Mouse (Mus musculus): Measurements from ENCODE around the gene Fam102a. TPM values are rescaled to one million over a fixed set of nuclear protein-coding genes. Genes with fewer than 3 reads are reported as not detected.

The Fam102a gene
- polyA plus RNA-seq, 1 experiment from 2014 or later, result 5.8 TPM

DNA sequence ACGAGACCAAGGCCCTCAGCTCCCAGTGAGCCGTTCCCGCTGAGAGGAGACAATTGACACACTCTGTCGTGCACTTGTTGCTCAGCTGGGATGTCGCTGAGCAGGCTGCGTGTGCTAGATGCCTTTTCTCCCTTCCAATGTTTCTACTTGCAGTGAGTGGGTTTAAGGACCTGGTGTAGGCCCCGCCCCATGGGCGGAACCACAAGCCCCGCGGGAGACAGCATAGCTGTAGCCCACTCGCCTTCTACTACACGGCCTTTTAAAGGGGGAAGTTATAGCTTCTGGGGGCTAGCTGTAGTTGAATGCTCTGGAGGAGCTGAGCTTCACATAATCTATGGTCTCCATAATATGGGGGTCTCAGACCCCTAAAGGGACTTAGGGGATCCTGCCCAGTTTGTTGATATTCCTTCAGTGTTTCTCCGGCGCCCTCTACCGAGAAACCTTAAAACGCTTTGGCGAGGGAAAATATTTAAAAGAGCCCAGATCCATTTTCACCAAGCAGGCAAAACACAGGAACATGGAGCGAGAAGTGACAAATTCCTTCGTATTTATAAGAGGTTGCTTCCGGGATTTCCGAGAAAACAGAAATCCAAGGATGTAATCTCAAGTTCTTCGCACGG lies 75.6 kb downstream of the Fam102a start:
- peak overlapping the region; percentile 92 for H3K4me2 ChIP-seq (ENCODE audit: low read depth, low read length)
- ATAC-seq (replicated peaks; ENCODE audit: extremely low read depth, insufficient read depth, low FRiP score), result no peak
- 8% methylated on average over 23 of the region's 23 CpGs for WGBS
- no peaks in the 10 kb centered on the region for H3K9me3 ChIP-seq (replicated peaks; ENCODE audit: control insufficient read depth, low read length)
- H3K27me3 ChIP-seq (ENCODE audit: control insufficient read depth, insufficient read depth, low read length), result no peaks in the 10 kb centered on the region
- H3K4me3 ChIP-seq (ENCODE audit: low read length), result peak overlapping the region; percentile 60
- peak overlapping the region; percentile 69 for H3K9ac ChIP-seq (ENCODE audit: low read length)
- peaks cover 44% of the 10 kb centered on the region for H3K4me1 ChIP-seq (ENCODE audit: control insufficient read depth, insufficient read depth, low read length)
- peaks cover 12% of the 10 kb centered on the region for H3K36me3 ChIP-seq (ENCODE audit: control insufficient read depth, insufficient read depth)
- H3K27ac ChIP-seq (ENCODE audit: low read length), result peak overlapping the region; percentile 69

DNA sequence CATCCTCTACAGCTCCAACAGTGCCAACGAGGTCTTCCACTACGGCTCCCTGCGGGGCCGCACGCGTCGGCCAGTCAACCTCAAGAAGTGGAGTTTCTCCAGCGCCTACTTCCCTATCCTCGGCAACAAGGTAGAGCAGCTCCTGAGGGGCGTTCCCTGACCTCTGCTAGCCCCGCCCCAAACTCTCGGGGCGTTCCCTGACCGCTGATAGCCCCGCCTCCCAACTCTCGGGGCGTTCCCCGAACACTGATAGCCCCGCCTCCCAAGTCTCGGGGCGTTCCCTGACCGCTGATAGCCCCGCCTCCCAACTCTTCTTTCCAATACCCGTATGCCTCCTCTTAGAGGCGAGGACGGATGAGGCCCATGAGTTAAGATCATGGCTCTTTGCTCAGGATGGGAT lies 77.1 kb downstream of the Fam102a start:
- Histone ChIP-seq H3K36me3 (ENCODE audit: control insufficient read depth, insufficient read depth) (peaks cover 20% of the 10 kb centered on the region), H3K27me3 (ENCODE audit: control insufficient read depth, insufficient read depth, low read length) (no peaks in the 10 kb centered on the region), H3K4me1 (ENCODE audit: control insufficient read depth, insufficient read depth, low read length) (peaks cover 40% of the 10 kb centered on the region), H3K9me3 (replicated peaks; ENCODE audit: control insufficient read depth, low read length) (no peaks in the 10 kb centered on the region), H3K4me2 (ENCODE audit: low read depth, low read length) (no peak overlapping the region), H3K9ac (ENCODE audit: low read length) (no peak overlapping the region), H3K4me3 (ENCODE audit: low read length) (no peak overlapping the region), H3K27ac (ENCODE audit: low read length) (no peak overlapping the region)
- 77% methylated on average over 26 of the region's 26 CpGs for WGBS
- no peak for ATAC-seq (replicated peaks; ENCODE audit: extremely low read depth, insufficient read depth, low FRiP score)

DNA sequence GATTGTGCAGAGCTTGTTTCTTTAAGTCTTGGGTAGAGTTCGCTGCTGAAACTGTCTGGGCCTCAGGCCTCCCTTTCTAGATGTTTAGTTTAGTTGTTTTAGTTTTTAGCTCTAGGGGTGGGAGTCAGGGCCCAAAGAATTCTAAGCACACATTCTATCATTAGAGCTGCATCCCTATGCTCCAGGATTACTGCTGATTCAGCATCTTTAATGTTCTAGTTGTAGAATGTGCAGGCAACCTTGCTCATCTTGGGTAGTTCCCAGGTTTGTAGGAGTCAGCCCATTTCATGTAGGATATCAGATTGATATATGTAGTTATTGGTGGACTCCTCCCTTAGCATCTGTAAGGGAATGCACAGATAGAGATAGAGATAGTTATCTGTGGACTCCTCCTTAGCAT lies 82.0 kb downstream of the Fam102a start:
- Histone ChIP-seq H3K36me3 (ENCODE audit: control insufficient read depth, insufficient read depth) (peaks cover 37% of the 10 kb centered on the region), H3K4me1 (ENCODE audit: control insufficient read depth, insufficient read depth, low read length) (peaks cover 33% of the 10 kb centered on the region), H3K9me3 (replicated peaks; ENCODE audit: control insufficient read depth, low read length) (peaks cover 3% of the 10 kb centered on the region; the same call in 1 of the 2 replicates), H3K4me2 (ENCODE audit: low read depth, low read length) (no peak overlapping the region), H3K27me3 (ENCODE audit: control insufficient read depth, insufficient read depth, low read length) (no peaks in the 10 kb centered on the region), H3K27ac (ENCODE audit: low read length) (no peak overlapping the region), H3K4me3 (ENCODE audit: low read length) (no peak overlapping the region), H3K9ac (ENCODE audit: low read length) (no peak overlapping the region)
- 95% methylated on average over 1 of the region's 1 CpGs for WGBS
- no peak for ATAC-seq (replicated peaks; ENCODE audit: extremely low read depth, insufficient read depth, low FRiP score)

DNA sequence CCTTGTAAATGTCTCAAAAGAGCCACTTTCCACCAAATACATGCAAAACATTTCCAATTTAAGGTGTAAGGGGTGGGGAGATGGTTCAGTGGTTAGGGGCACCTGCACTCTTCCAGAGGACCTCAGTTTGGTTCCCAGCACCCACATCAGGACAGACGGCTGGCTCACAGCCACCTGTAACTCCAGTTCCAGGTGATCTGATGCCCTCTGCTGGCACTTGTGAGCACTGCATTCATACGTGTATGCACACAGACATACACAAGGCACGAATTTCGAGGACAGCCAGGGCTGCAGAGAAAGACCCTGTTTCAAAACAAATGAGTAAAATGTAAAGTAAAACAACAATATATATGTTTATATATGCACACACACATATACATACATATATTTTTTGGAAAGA lies 82.5 kb downstream of the Fam102a start:
- Histone ChIP-seq H3K36me3 (ENCODE audit: control insufficient read depth, insufficient read depth) (peaks cover 37% of the 10 kb centered on the region), H3K9ac (ENCODE audit: low read length) (no peak overlapping the region), H3K4me2 (ENCODE audit: low read depth, low read length) (no peak overlapping the region), H3K4me1 (ENCODE audit: control insufficient read depth, insufficient read depth, low read length) (peaks cover 35% of the 10 kb centered on the region), H3K27me3 (ENCODE audit: control insufficient read depth, insufficient read depth, low read length) (no peaks in the 10 kb centered on the region), H3K9me3 (replicated peaks; ENCODE audit: control insufficient read depth, low read length) (peaks cover 3% of the 10 kb centered on the region; the same call in 1 of the 2 replicates), H3K27ac (ENCODE audit: low read length) (no peak overlapping the region), H3K4me3 (ENCODE audit: low read length) (no peak overlapping the region)
- no peak for ATAC-seq (replicated peaks; ENCODE audit: extremely low read depth, insufficient read depth, low FRiP score)
- 93% methylated on average over 4 of the region's 4 CpGs for WGBS

DNA sequence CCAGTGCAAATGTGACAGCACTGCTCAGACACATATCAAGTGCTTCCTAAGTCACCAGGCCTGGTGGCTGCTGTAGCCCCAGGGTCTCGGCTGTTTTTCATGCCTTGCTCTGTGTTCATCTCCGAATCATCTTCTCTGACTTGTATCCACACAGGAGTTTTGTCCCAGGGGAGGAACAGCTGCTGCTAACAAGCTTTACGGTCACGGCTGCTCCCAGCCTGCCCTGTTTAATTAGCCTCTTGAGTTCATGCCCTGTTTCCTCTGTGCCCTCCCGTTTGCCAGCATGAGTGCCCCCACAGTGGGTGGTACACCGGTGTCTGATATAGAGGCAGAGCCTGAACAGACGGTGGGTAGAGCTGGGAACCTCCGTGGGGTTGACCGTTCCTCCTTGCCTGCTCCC lies 82.9 kb downstream of the Fam102a start:
- H3K27ac ChIP-seq (ENCODE audit: low read length), result no peak overlapping the region
- H3K4me3 ChIP-seq (ENCODE audit: low read length), result no peak overlapping the region
- H3K4me2 ChIP-seq (ENCODE audit: low read depth, low read length), result no peak overlapping the region
- 84% methylated on average over 9 of the region's 9 CpGs for WGBS
- H3K4me1 ChIP-seq (ENCODE audit: control insufficient read depth, insufficient read depth, low read length), result peaks cover 35% of the 10 kb centered on the region
- H3K9me3 ChIP-seq (replicated peaks; ENCODE audit: control insufficient read depth, low read length), result peaks cover 3% of the 10 kb centered on the region; the same call in 1 of the 2 replicates
- H3K9ac ChIP-seq (ENCODE audit: low read length), result no peak overlapping the region
- H3K27me3 ChIP-seq (ENCODE audit: control insufficient read depth, insufficient read depth, low read length), result no peaks in the 10 kb centered on the region
- peaks cover 32% of the 10 kb centered on the region for H3K36me3 ChIP-seq (ENCODE audit: control insufficient read depth, insufficient read depth)
- ATAC-seq (replicated peaks; ENCODE audit: extremely low read depth, insufficient read depth, low FRiP score), result no peak

Other genes with a start within 250 kb of the Fam102a start
- 27.4 and 28.1 TPM in 2 replicates for gene Golga2, start 247.9 kb upstream of the Fam102a start, polyA plus RNA-seq (2015; fragmentation: Nextera tagmentation; extraction: Ambion mirVana)
- 305 and 327 TPM in 2 replicates for gene Swi5, start 247.3 kb upstream of the Fam102a start, polyA plus RNA-seq (2015; fragmentation: Nextera tagmentation; extraction: Ambion mirVana)
- 36.7 and 38.4 TPM in 2 replicates for gene Ciz1, start 183.0 kb upstream of the Fam102a start, polyA plus RNA-seq (2015; fragmentation: Nextera tagmentation; extraction: Ambion mirVana)
- gene Dnm1, start 182.0 kb upstream of the Fam102a start, polyA plus RNA-seq (2015; fragmentation: Nextera tagmentation; extraction: Ambion mirVana), result 2.4 and 2.7 TPM in 2 replicates
- 46.3 and 46.5 TPM in 2 replicates for gene 1110008P14Rik, start 153.4 kb upstream of the Fam102a start, polyA plus RNA-seq (2015; fragmentation: Nextera tagmentation; extraction: Ambion mirVana)
- gene Lcn2, start 147.1 kb upstream of the Fam102a start, polyA plus RNA-seq (2015; fragmentation: Nextera tagmentation; extraction: Ambion mirVana), result 1.9 and 2.5 TPM in 2 replicates
- gene Ptges2, start 139.4 kb upstream of the Fam102a start, polyA plus RNA-seq (2015; fragmentation: Nextera tagmentation; extraction: Ambion mirVana), result 44.2 and 50.7 TPM in 2 replicates
- 5.1 and 5.6 TPM in 2 replicates for gene Naif1, start 84.9 kb upstream of the Fam102a start, polyA plus RNA-seq (2015; fragmentation: Nextera tagmentation; extraction: Ambion mirVana)
- gene Slc25a25, start 83.9 kb upstream of the Fam102a start, polyA plus RNA-seq (2015; fragmentation: Nextera tagmentation; extraction: Ambion mirVana), result 12.2 and 12.8 TPM in 2 replicates
- gene Dpm2, start 35.5 kb downstream of the Fam102a start, polyA plus RNA-seq (2015; fragmentation: Nextera tagmentation; extraction: Ambion mirVana), result 72.1 and 73.0 TPM in 2 replicates
- 0.16 and 0.32 TPM in 2 replicates for gene Pip5kl1, start 39.5 kb downstream of the Fam102a start, polyA plus RNA-seq (2015; fragmentation: Nextera tagmentation; extraction: Ambion mirVana)
- gene 9430097D07Rik, start 40.4 kb downstream of the Fam102a start, polyA plus RNA-seq (2015; fragmentation: Nextera tagmentation; extraction: Ambion mirVana), result not detected in 2 replicates
- 40.6 and 40.7 TPM in 2 replicates for gene St6galnac4, start 51.8 kb downstream of the Fam102a start, polyA plus RNA-seq (2015; fragmentation: Nextera tagmentation; extraction: Ambion mirVana)
- 33.4 and 34.1 TPM in 2 replicates for gene St6galnac6, start 64.4 kb downstream of the Fam102a start, polyA plus RNA-seq (2015; fragmentation: Nextera tagmentation; extraction: Ambion mirVana)
- gene Ak1, start 86.4 kb downstream of the Fam102a start, polyA plus RNA-seq (2015; fragmentation: Nextera tagmentation; extraction: Ambion mirVana), result 470 and 488 TPM in 2 replicates
- 170 and 176 TPM in 2 replicates for gene Eng, start 111.3 kb downstream of the Fam102a start, polyA plus RNA-seq (2015; fragmentation: Nextera tagmentation; extraction: Ambion mirVana)
- 16.7 and 16.9 TPM in 2 replicates for gene Fpgs, start 168.8 kb downstream of the Fam102a start, polyA plus RNA-seq (2015; fragmentation: Nextera tagmentation; extraction: Ambion mirVana)
- 57.1 and 59.8 TPM in 2 replicates for gene Cdk9, start 177.7 kb downstream of the Fam102a start, polyA plus RNA-seq (2015; fragmentation: Nextera tagmentation; extraction: Ambion mirVana)
- gene Sh2d3c, start 185.7 kb downstream of the Fam102a start, polyA plus RNA-seq (2015; fragmentation: Nextera tagmentation; extraction: Ambion mirVana), result 32.4 and 33.6 TPM in 2 replicates
- gene 6330409D20Rik, start 205.7 kb downstream of the Fam102a start, polyA plus RNA-seq (2015; fragmentation: Nextera tagmentation; extraction: Ambion mirVana), result 0.17 and 0.26 TPM in 2 replicates
- gene Tor2a, start 221.9 kb downstream of the Fam102a start, polyA plus RNA-seq (2015; fragmentation: Nextera tagmentation; extraction: Ambion mirVana), result 38.1 and 38.9 TPM in 2 replicates
- gene Ttc16, start 240.3 kb downstream of the Fam102a start, polyA plus RNA-seq (2015; fragmentation: Nextera tagmentation; extraction: Ambion mirVana), result 0.34 and 0.43 TPM in 2 replicates
- 5.2 and 6.1 TPM in 2 replicates for gene Ptrh1, start 240.5 kb downstream of the Fam102a start, polyA plus RNA-seq (2015; fragmentation: Nextera tagmentation; extraction: Ambion mirVana)
- gene Cfap157, start 249.1 kb downstream of the Fam102a start, polyA plus RNA-seq (2015; fragmentation: Nextera tagmentation; extraction: Ambion mirVana), result 0.53 and 0.70 TPM in 2 replicates